In the genomic region with DNA sequence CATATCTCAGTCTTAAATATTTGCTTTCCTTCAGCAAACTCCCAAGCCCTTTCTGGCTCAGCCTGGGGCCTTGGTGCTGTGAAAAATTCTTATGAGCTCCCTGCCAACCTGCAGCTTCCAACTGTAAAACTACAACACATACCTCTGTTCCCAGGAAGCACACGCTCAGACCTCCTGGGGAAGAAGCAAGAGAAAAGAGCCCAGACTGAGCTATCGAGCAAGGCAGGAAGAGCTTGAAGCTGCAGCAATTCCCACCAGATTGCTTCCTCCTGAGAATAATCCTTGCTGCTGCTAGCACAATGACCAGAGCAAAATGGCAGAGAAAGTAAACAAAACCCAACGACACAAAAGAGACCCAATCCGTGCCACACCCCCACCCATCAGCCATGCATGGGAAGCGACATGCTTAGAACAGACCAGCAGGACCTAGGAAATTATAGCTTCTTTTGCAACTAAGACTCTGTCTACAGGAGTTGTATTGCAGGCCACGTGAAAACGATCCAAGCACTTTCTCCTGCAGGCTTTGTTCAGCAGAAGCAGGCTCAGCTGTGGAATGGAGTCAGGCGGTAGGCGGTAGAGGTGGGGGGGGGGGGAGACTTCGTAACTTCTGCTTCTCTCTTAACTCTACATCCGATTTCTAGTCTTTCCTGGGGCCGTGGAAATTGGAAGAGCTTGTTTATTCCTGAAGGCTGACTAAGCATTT, we compare ENCODE assay signal across 8 mouse cellular contexts. TPM values are rescaled to one million over a fixed set of nuclear protein-coding genes. Genes with fewer than 3 reads are reported as not detected.
A peak's percentile ranks its signal among the peaks of the same experiment; 100 is the strongest.
DNase-seq lines count a peak whose midpoint lies in the region; ATAC-seq and TF ChIP-seq lines count a peak whose summit lies in the region.

Gene Ipcef1 (minus strand): TSS at position 164 of the 703 bp plus-strand sequence.

- intact Hi-C loops in left cerebral cortex, postnatal 14 days (cut with DNase I) = no loop called here

- H3K27me3 ChIP-seq in lung, embryonic 16.5 days (ENCODE audit: control insufficient read depth, insufficient read depth, low read depth, low read length) = no peaks in the 10 kb centered on the region
- no peaks in the 10 kb centered on the region for H3K27me3 ChIP-seq in hindbrain, embryonic 10.5 days (ENCODE audit: insufficient read depth, poor library complexity, severe bottlenecking)
- H3K27me3 ChIP-seq in stomach, embryonic 14.5 days (ENCODE audit: control insufficient read depth, insufficient read depth, low read length) = no peaks in the 10 kb centered on the region

- ATAC-seq in lung, embryonic 16.5 days (ENCODE audit: low read depth) = 0 out of 2 replicates have a peak, but pooled peaks have one; percentile 22
- ATAC-seq in stomach, embryonic 14.5 days (ENCODE audit: insufficient number of reproducible peaks, insufficient read depth, low FRiP score, low read depth) = peak; percentile 69

- no peaks in the 10 kb centered on the region for H3K9me3 ChIP-seq in lung, embryonic 16.5 days (ENCODE audit: control insufficient read depth, low read length)
- no peaks in the 10 kb centered on the region for H3K9me3 ChIP-seq in hindbrain, embryonic 10.5 days
- H3K9me3 ChIP-seq in stomach, embryonic 14.5 days (ENCODE audit: control insufficient read depth, low read depth, low read length) = no peaks in the 10 kb centered on the region

- H3K4me1 ChIP-seq in lung, embryonic 16.5 days (replicated peaks; ENCODE audit: control insufficient read depth, insufficient read depth, low read length) = peaks cover 10% of the 10 kb centered on the region; the same call in 1 of the 2 replicates
- H3K4me1 ChIP-seq in lung, adult 2 months (ENCODE audit: control insufficient read depth, insufficient read depth, low read length) = peaks cover 4% of the 10 kb centered on the region
- H3K4me1 ChIP-seq in hindbrain, embryonic 10.5 days (replicated peaks) = peaks cover 10% of the 10 kb centered on the region
- 0 out of 2 replicates have a peak, but pooled peaks cover 8% of the 10 kb centered on the region for H3K4me1 ChIP-seq in stomach, embryonic 14.5 days (ENCODE audit: control insufficient read depth, insufficient read depth, low read length)

- H3K36me3 ChIP-seq in lung, embryonic 16.5 days (ENCODE audit: control insufficient read depth, insufficient read depth, low read length) = no peaks in the 10 kb centered on the region
- no peaks in the 10 kb centered on the region for H3K36me3 ChIP-seq in hindbrain, embryonic 10.5 days
- H3K36me3 ChIP-seq in stomach, embryonic 14.5 days (ENCODE audit: control insufficient read depth, insufficient read depth, low read length) = no peaks in the 10 kb centered on the region

- 0 out of 2 replicates have a peak within 1 kb of the TSS, but pooled peaks have one; percentile 29 for H3K9ac ChIP-seq in lung, embryonic 16.5 days (ENCODE audit: low read length)
- H3K9ac ChIP-seq in stomach, embryonic 14.5 days (replicated peaks; ENCODE audit: low read depth, low read length) = no peak within 1 kb of the TSS

- DNase-seq in lung, adult 2 months = no peak
- peak; percentile 27 for DNase-seq in hindbrain, embryonic 10.5 days (ENCODE audit: low spot score)
- no peak for DNase-seq in left cerebral cortex, postnatal 14 days (ENCODE audit: low spot score in 2 of 2)
- DNase-seq in gastrocnemius, adult 18-20 months (ENCODE audit: low spot score) = no peak
- no peak for DNase-seq in cerebellum, adult 11 months
- DNase-seq in T-cell, adult 2 months (ENCODE audit: low spot score) = no peak

- no peak for TF ChIP-seq POLR2A in lung, adult 2 months (IDR thresholded peaks at IDR 0.05; ENCODE audit: borderline replicate concordance, extremely low read depth, low read depth, low read length)

- no peak within 1 kb of the TSS for H3K4me3 ChIP-seq in lung, embryonic 16.5 days (ENCODE audit: low read length)
- H3K4me3 ChIP-seq in lung, adult 2 months (replicated peaks; ENCODE audit: extremely low read depth, low read depth, low read length) = no peak within 1 kb of the TSS
- H3K4me3 ChIP-seq in hindbrain, embryonic 10.5 days = no peak within 1 kb of the TSS
- H3K4me3 ChIP-seq in stomach, embryonic 14.5 days (ENCODE audit: low read depth, low read length) = no peak within 1 kb of the TSS

- H3K27ac ChIP-seq in lung, embryonic 16.5 days (ENCODE audit: low read length) = peak within 1 kb of the TSS; percentile 58
- peak within 1 kb of the TSS; percentile 70 for H3K27ac ChIP-seq in hindbrain, embryonic 10.5 days
- H3K27ac ChIP-seq in stomach, embryonic 14.5 days (ENCODE audit: low read length) = peak within 1 kb of the TSS; percentile 68; the same call in 1 of the 2 replicates

- H3K4me2 ChIP-seq in lung, embryonic 16.5 days (ENCODE audit: low read depth, low read length) = peak within 1 kb of the TSS; percentile 15; the same call in 1 of the 2 replicates
- H3K4me2 ChIP-seq in stomach, embryonic 14.5 days (replicated peaks; ENCODE audit: low read depth, low read length) = 0 out of 2 replicates have a peak within 1 kb of the TSS, but pooled peaks have one; percentile 2

- no peak for TF ChIP-seq CTCF in lung, adult 2 months (IDR thresholded peaks at IDR 0.05; ENCODE audit: insufficient read depth, low read length)

- 30% methylated on average over 12 of the region's 12 CpGs for WGBS in lung, embryonic 16.5 days
- 19% methylated on average over 12 of the region's 12 CpGs for WGBS in lung, adult 2 months
- WGBS in hindbrain, embryonic 10.5 days = 21% methylated on average over 12 of the region's 12 CpGs
- 20% methylated on average over 12 of the region's 12 CpGs for WGBS in stomach, embryonic 14.5 days

RNA-seq across cellular contexts. Expression of gene Ipcef1, which starts in this region (rescaled TPM):
- 0.20 and 0.24 TPM in 2 replicates for polyA plus RNA-seq in lung, embryonic 16.5 days (2015; fragmentation: Nextera tagmentation; extraction: Ambion mirVana)
- 0.45 and 1.0 TPM in 2 replicates for polyA plus RNA-seq in lung, adult 2 months (2012; rRNA removed)
- polyA plus RNA-seq in hindbrain, embryonic 10.5 days (2016; fragmentation: Nextera tagmentation; extraction: Ambion mirVana) = 0.16 and 0.25 TPM in 2 replicates
- total RNA-seq in left cerebral cortex, postnatal 14 days (2021) = 10 to 100 TPM; 80.3 to 86.4 TPM
- polyA plus RNA-seq in stomach, embryonic 14.5 days (2014; fragmentation: Nextera tagmentation; extraction: Ambion mirVana) = 0.87 and 1.0 TPM in 2 replicates
- total RNA-seq in gastrocnemius, adult 18-20 months (2021) = not detected

Comparison
In these comparisons a context has a peak if more than half of its experiments do, and no peak if none do; other contexts are left out.
1. RNA of gene Ipcef1 (total RNA-seq): 80.3 to 86.4 TPM in left cerebral cortex, postnatal 14 days; not detected in gastrocnemius, adult 18-20 months; every median in the first group is over 10 times any median in the second.
2. Peak in ATAC-seq, H3K27ac ChIP-seq, H3K9ac ChIP-seq and H3K4me2 ChIP-seq in lung, embryonic 16.5 days; RNA of the gene not detected or under 1 TPM.
3. Peak in DNase-seq and H3K27ac ChIP-seq in hindbrain, embryonic 10.5 days; RNA of the gene not detected or under 1 TPM.
4. Peak in every context shown above with its lines, with median percentiles within 50 percentile points of each other: H3K27ac ChIP-seq.